Mouse (Mus musculus) frontal cortex, postnatal 36 days (tissue): ENCODE results near the gene Ankrd13a.

Experiments used
- DNase-seq, 2 experiments: peaks; one replicate each; pipeline ENCODE4 v3.0.0; 2022; ENCODE audit warnings: low spot score in 2 of 2

Ankrd13a gene

DNA sequence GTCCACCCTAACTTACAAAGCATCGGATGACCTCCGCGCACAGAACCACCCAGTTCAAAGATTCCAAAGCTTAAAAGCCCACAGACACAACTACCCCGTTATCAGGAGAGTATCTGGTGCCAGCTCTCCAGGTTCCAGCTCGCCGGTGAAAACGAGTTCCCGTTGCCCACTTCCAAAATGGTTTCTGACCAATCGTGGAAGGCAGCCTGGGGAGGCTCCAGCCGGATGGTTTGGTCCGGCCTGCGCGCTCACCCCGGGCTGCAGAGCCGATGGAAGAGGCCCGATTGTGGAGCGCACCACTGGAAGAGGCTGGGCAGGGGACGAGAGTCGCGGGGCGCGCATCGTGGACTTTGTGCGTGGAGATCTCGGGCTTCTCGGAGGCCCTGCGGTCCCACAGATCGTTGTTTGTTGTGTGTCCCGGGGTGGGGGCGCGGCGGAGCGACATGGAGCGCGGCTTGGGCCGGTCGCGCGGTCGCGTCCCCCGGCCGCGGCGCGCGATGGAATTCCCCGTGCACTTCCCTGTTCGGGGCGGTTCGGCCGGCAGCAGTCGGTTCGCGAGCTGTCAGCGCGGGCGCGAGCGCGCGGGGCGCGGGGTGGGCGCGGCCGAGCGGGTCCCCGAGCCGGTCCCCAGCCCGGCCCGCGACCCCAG, at the start of gene Ankrd13a:
Ankrd13a (plus strand) TSS at position 275 of the 649 bp plus-strand sequence.
- peak; percentile 91 to 93 for DNase-seq

DNA sequence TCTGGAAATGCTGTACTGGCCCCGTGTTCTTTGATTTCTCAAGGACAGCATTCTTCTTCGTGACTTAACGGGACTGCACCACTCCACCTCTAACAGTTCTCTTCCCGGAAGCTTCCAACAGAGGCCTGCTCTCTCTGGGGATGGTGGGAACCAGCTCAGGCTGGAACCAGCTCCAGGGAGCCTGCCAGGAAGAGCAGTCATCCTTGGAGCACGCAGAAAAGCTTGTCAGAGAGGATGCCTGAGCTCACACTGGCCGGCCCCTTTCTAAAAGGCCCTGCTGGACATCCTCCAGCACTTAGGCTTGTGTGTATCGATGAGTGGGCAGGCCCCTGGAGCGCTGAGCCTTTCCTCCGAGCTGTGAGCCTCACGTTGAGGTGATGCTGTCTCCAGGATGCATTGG, 46.3 kb upstream of the Ankrd13a start:
- DNase-seq, result no peak

DNA sequence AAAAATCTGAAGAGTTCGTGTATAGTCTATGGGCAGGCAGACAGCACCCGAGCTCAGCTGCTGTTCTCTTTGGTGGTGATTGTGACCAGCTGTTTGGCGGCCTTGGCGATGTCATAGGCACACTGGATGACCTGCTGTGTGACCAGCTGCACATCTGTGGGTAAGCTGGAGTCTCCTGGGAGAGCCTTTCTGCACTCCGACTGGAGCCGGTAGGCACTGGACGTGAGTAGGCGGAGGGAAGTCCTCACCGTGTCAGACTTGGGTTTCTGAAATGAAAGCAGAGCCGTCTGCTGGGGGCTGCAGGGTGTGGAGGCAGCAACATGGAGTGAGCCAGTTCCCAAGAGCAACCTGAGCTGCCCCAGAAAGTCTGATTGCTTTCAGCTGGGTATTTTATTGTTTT, 44.3 kb upstream of the Ankrd13a start:
- DNase-seq, result no peak

DNA sequence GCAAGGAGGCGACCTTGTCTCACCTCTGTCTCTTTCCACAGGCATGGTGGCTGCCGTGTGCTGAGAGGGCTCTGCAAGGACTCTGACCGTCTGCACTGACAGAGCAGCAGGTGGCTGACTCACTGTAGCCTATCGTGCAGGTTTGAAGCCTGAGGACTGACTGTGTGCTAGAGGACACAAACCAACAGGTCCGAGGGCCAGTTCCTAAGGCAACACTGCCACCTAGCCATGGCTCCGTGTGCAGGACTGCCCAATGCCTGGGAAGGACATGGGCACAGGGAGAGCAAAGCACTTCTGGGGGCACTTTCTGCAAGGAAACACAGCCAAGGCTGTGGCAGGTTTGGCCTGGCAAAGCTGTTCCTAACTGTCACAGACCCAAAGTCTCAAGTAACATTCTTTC, 43.0 kb upstream of the Ankrd13a start:
- DNase-seq, result no peak

DNA sequence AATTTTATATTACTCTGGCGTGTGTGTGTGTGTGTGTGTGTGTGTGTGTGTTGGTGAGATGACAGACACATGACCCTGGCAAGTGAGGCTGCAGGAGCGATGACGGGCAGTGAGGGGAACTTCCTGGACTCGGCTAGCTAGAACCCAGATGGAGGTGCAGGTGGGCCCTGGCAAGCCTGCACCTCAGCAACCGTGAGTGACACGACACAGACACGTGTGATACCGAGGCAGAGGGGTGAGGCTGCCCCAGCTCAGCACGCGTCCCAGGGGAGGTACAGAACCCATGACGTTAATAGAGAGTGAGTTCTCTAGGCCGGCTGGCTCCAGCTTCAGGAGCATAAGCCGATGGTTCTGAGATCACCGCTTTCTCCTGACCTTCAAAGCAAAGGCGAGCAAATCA, 42.5 kb upstream of the Ankrd13a start:
- no peak for DNase-seq

DNA sequence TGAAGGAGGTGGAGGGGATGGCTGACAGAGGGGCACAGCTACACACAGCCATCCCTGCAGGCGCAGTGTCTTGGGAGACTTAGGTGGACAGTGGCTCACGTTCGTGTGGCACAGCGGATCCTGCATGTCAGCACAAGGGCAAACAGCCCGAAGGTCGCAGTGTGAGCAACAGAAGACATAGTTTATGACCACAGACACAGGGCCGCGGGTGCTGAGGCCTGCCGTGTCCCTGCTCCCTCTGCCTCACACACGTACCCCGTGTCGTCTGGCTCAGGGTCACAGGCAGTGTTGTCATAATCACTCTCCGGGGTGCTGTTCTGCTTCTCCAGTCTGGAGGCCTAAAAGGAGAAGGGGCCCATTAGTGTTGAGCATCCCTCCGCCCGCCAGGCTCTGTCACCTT, 40.9 kb upstream of the Ankrd13a start:
- no peak for DNase-seq

DNA sequence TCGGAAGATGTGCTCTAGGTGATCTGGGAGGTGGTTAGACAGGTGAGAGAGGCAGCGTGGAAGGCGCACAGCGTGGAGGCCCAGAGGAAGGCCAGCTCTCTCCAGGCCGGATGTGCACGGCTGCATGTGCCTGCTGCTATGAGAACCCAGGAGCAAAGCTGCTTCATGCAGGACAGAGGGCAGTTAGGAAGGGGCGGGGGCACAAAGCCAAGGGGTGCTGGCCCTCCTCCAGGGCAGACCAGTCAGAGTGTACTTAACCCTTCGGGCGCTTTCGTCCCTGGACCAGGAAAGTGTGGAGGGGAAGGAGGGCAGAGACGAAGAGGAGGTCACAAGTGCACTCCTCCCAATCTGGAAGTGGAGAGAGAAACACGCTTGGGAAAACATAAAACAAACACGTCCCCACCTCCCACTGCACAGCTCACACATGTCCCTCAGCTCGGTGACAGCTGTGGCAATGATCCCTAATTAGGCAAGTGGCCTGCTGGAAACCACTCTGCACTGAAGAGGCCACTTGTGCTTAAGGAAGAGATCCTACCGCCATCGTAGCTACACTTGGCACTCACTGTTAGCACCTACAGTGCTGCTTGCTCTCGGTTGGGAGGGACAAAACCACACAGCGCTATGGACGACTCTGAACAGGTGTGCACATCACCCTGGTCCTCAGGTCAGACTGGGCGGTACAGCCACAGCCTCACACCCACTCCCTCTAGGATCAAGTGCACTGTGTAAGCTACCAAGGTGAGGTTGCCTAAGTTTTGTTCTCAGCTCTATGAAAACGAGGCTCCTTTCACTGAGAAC, 37.2 kb upstream of the Ankrd13a start:
- DNase-seq, result no peak

DNA sequence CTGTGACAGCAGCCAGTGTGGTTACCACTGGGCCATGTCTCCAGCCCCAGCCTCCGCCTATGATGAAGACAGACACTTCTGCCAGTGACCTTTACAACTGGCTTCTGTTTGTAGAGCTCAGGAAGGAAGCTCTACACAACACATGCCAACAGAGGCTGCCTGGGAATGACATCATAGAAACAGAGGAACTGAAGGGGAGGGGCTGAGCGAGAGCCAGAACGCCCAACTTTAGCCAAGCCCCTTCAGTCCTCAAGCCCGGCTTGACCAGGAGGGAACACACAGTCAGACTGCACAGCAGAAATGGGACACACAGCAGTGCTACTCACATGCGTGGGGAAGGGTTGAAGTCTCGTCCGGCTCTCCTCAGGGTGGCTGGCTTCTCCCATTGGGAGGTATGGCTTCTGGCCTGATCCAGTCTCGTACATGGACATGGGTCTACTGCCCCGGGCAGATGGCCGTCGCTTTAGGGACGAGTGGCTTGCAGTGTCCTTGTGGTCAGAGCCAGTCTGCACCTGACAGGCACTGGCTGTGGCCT, 35.7 kb upstream of the Ankrd13a start:
- DNase-seq, result no peak

DNA sequence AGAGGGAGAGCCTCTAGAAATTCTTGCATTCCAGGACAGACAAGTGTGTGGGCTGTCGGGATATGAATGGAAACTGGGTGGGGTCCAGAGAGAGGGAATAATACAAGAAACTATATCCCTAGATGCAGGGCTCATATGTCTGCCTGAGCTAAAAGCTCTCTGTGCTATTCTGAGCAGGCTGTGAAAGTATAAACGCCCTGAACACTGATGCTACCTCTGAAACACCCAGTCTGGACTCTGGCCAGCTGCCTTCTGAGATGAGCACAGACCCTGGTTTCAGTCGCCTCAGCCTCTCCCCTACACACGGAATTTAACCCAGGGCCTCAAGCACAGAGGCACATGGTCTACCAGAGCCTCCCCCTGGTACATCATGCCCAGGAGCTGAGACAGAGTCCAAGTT, 33.9 kb upstream of the Ankrd13a start:
- DNase-seq, result no peak

DNA sequence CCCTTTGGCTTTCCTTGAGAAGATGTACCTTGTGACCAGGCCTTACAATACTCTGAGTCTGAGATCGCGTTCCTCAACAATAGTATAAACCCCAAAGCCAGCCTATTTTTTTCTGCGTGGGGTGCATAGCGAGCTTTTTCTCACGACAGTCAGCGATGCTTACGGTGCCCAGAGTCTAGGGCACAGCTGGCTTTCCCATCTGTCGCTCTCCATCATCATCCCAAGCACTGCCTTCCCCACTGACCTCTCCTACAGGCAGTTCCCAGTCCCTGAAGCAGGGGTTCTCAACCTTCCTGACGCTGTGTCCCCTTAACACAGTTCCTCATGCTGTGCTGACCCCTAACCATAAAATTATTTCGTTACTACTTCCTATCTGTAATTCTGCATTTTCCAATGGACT, 31.9 kb upstream of the Ankrd13a start:
- no peak for DNase-seq

DNA sequence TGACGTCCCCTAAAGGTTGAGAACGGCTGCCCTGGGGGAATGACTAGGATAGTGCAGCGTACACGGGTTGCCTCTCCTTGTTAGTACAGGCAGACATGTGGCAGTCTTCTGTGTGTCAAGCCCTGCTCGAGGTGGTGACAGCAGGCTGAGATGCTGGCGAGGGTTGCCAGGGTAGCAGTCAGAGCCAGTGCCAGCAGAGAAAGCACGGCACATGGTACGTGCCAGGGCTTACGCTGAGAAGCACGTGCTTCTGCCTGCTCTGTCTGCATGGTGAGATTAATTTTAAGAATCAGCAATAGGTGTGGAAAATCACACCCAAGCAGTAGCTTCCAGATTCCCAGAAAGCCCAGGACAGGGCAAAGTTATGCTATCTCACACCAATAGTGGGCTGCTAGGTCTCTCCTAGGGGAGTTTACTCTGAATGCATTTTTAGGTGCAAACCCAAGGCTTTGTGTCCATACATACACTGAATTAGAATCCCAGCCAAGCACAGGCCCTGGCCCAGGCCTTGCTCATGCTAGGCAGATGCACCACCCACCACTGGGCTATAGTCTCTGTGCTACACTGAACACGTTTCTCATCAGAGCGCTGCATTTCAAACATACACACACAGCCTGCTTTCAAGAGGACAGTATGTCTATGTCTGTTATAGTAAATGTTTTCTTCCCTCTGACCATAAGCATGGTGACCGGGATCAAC, 31.3 kb upstream of the Ankrd13a start:
- peak in 1 of 2 experiments; percentile 50 for DNase-seq

DNA sequence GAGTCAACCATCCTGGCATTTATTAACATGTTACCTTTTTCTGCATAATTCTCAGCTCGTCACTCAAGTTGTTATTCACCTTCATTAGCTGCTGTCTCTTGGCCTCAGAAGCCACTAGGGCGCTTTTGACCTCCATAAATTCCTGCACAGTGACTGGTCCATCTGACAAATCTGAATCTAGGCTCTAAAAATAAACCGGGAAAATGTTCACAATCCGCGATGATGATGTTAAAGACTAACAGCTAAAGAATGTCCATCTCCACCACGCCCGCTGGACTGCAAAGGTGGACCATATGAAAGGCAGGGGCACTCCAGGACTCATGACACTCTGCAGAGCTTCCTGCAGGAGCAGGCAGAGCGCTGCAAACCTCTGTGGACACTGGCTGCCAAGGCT, 30.8 kb upstream of the Ankrd13a start:
- no peak for DNase-seq

DNA sequence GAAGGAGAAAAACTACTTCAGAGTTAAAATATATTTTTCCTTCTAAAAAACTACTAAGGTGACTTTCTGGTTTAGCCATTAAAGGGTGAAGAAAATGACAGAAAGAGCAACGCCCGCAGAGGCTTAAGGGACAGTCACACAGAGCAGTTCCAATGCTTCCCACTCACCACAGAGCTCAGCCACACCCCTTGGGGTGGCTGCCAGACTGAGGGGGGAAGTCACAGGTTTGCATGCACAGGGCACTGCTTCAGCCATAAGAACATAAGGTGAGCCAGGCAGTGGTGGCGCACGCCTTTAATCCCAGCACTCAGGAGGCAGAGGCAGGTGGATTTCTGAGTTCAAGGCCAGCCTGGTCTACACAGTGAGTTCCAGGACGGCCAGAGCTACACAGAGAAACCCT, 28.9 kb upstream of the Ankrd13a start:
- no peak for DNase-seq

DNA sequence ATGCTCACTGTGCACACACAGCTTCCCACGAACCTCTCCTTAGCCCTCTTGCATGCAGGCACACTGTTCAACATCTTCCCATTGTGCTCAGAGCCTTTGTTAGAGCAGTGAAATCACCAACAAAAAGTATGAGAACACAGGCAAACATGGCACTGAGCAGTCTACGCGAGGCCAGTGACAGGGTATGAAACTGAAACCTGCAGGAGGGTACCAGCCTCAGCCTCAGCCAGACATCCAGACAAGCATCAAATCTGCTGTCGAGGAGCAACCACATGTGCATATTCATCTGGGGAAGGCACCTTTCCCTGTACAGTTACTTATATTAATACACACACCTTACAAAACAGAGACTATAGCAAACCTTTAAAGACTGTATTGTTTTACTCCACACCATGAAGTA, 27.6 kb upstream of the Ankrd13a start:
- DNase-seq, result no peak

DNA sequence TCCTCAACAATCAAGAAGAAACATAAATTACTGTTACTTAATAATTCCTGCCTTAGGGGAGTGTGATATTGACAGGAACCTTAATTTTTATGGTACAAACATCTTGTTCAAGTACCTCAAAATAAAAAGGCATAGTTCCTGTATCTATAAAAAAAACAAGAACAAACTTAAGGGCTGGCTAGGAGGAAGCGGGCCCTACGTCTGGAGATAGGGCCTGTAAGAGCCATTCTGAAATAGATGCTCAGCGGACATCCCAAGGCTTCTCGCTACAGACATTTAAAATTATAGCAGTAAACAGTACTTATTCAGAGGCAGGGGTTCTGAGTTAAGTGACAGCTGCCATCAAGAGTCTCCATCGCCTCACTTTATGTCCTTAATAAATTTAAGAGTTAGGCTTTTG, 27.0 kb upstream of the Ankrd13a start:
- DNase-seq, result no peak

DNA sequence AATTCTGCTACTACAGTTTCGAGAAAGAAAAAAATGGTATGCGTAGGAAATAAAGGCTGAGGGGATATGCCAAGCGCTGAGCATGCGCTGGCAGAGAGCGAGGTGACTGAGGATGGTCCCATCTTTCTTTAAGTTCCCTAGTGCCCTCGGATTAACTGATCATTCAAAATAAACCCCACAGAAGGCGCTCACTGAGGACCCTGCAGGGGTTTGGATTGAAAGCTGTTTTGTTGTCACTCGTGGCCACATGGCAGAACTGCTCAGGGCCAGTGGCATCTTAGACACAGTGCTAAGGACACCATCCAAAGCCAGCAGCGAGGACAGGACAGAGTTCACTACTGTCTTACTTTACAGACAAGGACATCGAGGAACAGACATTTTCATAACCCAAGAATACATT, 24.2 kb upstream of the Ankrd13a start:
- no peak for DNase-seq

DNA sequence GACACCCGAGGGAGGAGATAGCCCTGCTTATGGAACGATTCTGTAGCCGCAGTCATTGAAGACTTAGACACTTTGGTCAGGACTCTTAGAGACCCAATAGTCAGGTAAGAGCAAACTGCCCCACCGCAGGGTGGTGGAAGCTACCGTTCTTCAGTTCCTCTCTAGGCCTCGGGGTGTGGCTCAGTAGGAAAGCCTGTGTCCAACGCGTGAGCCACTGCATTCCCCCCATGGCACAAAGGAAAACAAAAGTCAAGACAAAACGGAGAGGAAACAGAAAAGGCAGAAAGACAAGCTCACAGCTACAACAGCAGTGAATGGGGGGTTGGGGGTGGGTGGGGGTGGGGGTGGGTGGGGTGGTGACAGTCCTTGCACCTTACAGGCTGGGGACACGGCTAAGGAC, 22.1 kb upstream of the Ankrd13a start:
- DNase-seq, result no peak

DNA sequence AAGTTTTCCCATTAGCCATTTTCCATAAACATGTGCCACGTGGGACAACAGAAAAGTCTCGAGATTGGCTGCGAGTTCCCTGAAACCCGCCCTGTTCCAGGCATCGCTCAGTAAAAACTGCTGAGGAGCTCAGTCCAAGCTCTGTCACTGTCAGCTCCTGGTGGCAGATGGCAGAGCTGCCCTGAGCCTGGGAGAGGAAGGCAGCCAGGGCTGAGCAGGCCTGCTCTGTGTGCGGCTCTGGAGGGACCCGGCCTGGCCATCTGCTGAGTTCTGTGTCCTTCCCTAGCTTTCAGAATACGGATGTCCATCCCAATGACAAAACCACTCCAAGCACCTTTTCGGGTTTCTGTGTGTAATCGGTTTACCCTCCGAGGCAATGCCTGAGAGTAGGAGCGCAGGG, 21.1 kb upstream of the Ankrd13a start:
- no peak for DNase-seq

DNA sequence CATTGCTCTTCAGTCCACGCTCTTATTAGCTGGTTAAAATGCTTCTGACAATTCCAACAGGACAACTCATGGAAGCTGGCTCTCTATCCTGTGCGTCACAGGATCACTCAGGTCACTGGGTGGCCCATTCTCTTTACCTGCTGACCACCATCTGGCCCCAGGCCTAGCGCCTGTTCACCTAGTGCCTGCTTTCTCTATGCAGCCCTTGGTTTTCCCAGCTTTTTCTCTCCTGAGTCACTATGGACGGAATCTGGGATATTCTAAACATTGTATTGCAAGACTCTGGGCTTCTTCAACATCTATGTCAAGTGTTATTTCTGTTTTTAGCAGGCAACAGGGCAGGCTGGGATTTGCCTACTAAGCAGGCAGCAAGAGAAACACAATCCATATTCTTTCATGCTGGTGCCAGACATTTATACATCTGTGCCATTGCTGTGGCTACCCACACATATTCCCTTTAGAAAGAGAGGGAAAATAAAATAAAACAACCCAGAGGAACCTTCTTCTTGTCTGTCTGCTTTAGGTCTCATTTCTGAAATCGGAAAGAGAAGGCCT, 14.9 kb upstream of the Ankrd13a start:
- no peak for DNase-seq

DNA sequence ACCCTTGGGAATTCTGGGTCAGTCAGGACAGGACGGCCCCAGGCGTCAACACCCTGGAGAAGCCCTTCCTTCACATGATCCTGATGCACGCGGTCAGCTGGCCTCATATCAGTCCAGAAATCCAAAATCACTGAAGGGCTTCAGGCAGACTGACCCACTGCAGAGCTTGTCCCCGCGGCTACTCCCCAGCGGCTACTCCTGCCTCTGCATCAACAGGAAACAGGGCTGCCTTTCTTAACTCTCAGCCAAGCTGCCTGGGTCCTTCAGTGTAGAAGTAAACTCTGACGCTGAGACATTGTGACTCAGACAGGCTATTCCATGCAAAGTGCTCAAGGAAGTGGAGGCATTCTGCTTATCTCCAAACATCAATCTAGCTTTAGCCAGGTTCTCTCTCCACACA, 12.5 kb upstream of the Ankrd13a start:
- no peak for DNase-seq

DNA sequence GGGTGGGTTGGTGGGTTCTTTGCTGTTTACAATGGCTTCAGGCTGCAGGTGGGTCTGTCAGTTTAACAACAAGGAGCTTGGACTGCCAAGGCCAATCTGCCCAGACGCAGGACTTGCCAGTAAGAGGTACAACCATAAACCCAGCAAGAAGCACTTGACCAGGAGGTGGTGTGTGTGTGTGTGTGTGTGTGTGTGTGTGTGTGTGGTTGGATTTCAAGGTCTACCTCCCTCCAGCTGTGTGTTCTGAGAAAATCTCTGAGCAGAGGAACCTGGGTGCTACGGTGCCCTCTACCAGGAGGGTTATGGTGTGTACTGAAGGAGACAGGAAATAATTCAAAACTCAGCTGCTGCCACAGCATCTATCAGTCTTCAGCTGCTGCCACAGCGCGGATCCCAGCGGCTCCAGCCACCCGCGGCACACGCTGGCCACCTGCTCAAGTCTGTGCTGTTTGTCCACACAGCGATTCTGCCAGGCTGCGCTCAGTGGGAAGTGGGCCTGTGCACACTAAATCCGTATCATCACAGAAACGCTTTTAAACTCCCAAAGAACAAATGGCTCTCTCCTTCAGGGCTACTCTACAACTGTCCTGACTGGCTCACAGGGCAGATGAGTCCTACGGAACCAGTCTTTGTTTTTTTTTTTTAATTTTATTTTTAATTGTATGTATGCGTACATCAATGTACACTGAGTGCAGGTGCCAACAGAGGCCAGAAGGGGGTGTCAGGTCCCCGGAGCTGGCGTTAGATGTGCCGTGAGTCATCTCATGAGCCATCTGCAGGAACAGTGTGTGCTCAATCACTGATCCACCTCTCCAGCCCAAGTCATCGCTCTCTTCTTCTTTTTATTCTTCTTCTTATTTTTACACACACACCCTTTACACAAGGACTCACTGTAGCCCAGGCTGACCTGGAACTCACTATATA, 9.4 kb upstream of the Ankrd13a start:
- DNase-seq, result no peak
